Mouse (Mus musculus) embryo, embryonic 10.5 days (tissue): ENCODE measurements around the gene Zscan21.
A peak's percentile ranks its signal among the peaks of the same experiment; 100 is the strongest.
"Not testable (repeated sequence)": the region's sequence is repeated elsewhere in the genome, so short reads cannot be mapped to it uniquely, and the experiment has no call there.

Source experiments
- DNase-seq: peaks from one replicate; pipeline ENCODE4 v3.0.0-alpha.2; 2015; ENCODE audit warnings: low spot score

Gene Zscan21

GRCm38 (mm10) chr5:138116255-138117198 is at the start of gene Zscan21:
Gene Zscan21 (plus strand): TSS chr5:138116903.
- peak; percentile 94 for DNase-seq

- DNase-seq: no peak
These were observed 42.9 kb upstream of the Zscan21 start for GRCm38 (mm10) chr5:138073803-138074202.

- no peak for DNase-seq
These were observed 41.0 kb upstream of the Zscan21 start for GRCm38 (mm10) chr5:138075684-138076083.

- no peak for DNase-seq
These were observed 40.6 kb upstream of the Zscan21 start for GRCm38 (mm10) chr5:138076148-138076547.

GRCm38 (mm10) chr5:138080456-138080855 is 36.2 kb upstream of the Zscan21 start:
- DNase-seq: no peak

- DNase-seq: no peak
These were observed 35.3 kb upstream of the Zscan21 start for GRCm38 (mm10) chr5:138081446-138081845.

- no peak for DNase-seq
These were observed 33.3 kb upstream of the Zscan21 start for GRCm38 (mm10) chr5:138083318-138083900.

- no peak for DNase-seq
These were observed 32.8 kb upstream of the Zscan21 start for GRCm38 (mm10) chr5:138083936-138084335.

GRCm38 (mm10) chr5:138084507-138084906 is 32.2 kb upstream of the Zscan21 start:
- peak; percentile 17 for DNase-seq

- peak; percentile 95 for DNase-seq
These were observed 31.7 kb upstream of the Zscan21 start, which contains the start of gene Zkscan1 for GRCm38 (mm10) chr5:138084996-138085395. Gene Zkscan1 (plus strand): TSS chr5:138085084.

GRCm38 (mm10) chr5:138085421-138085911 is 31.2 kb upstream of the Zscan21 start:
- DNase-seq: peak; percentile 47

- DNase-seq: no peak
These were observed 29.9 kb upstream of the Zscan21 start for GRCm38 (mm10) chr5:138086842-138087241.

- DNase-seq: no peak
These were observed 28.3 kb upstream of the Zscan21 start for GRCm38 (mm10) chr5:138088366-138088765.

GRCm38 (mm10) chr5:138089108-138089551 is 27.6 kb upstream of the Zscan21 start:
- no peak for DNase-seq

GRCm38 (mm10) chr5:138090271-138090670 is 26.4 kb upstream of the Zscan21 start:
- DNase-seq: peak; percentile 21

GRCm38 (mm10) chr5:138090737-138091136 is 26.0 kb upstream of the Zscan21 start:
- DNase-seq: no peak

GRCm38 (mm10) chr5:138092771-138093170 is 23.9 kb upstream of the Zscan21 start:
- no peak for DNase-seq

- no peak for DNase-seq
These were observed 22.2 kb upstream of the Zscan21 start for GRCm38 (mm10) chr5:138094474-138094873.

- DNase-seq: no peak
These were observed 11.7 kb upstream of the Zscan21 start for GRCm38 (mm10) chr5:138104976-138105375.

- DNase-seq: no peak
These were observed 9.6 kb upstream of the Zscan21 start for GRCm38 (mm10) chr5:138107130-138107529.

- not testable (repeated sequence) for DNase-seq
These were observed 6.8 kb upstream of the Zscan21 start for GRCm38 (mm10) chr5:138109847-138110396.

- peak; percentile 32 for DNase-seq
These were observed 704 bp downstream of the Zscan21 start for GRCm38 (mm10) chr5:138117199-138118015.
